Mouse (Mus musculus) embryonic fibroblast, embryonic 13.5 days (primary cell): Measurements from ENCODE around the gene Dus2.
"Not testable (repeated sequence)": the region's sequence is repeated elsewhere in the genome, so short reads cannot be mapped to it uniquely, and the experiment has no call there.

ENCODE experiments used
- CTCF ChIP-seq: IDR thresholded peaks from 2 replicates; pipeline ENCODE4 v1.5.1; 2011; ENCODE audit warnings: mild to moderate bottlenecking, control low read depth, low read length, moderate library complexity, borderline replicate concordance; ENCODE audit not compliant: insufficient read depth
- POLR2A ChIP-seq: IDR thresholded peaks from 2 replicates; pipeline ENCODE4 v1.6.1; 2011; ENCODE audit warnings: low read depth, mild to moderate bottlenecking, control low read depth, low read length, moderate library complexity

GRCm38 (mm10) chr8:106007891-106008290, 16.8 kb downstream of the Dus2 start:
- TF ChIP-seq CTCF, POLR2A: not testable (repeated sequence)
